Mouse (Mus musculus): ENCODE results near the gene Ddx58. TPM values are rescaled to one million over a fixed set of nuclear protein-coding genes. Genes with fewer than 3 reads are reported as not detected.

Gene Ddx58
- polyA plus RNA-seq, 1 experiment from 2014 or later: 15.0 TPM

DNA sequence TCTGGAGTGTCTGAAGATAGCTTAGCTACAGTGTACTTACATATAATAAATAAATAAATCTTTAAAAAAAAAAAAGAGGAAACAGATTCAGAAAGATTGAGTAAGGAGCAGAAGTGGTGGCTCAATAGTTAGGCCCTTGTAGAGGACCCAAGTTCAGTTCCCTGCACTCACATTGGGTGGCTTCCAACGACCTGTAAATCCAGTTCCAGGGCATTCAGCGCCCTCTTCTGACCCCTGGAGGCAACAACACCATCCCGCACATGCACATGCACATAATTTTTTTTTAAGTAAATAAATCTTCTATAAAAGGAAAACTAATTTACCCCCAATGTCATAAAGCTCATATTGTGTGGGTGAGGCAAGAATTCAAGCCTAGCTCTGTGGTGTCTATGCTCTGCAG is 21.7 kb downstream of the Ddx58 start:
- peak; percentile 43 for TF ChIP-seq CTCF (IDR thresholded peaks at IDR 0.05)
- CTCF ChIA-PET: interaction anchor here (0.6 to 1.4 kb wide), 2 partner anchors 12 to 35 kb away, joined by 3 read pairs; no protein-coding TSS in a partner anchor
- DNase-seq (ENCODE audit: low read depth, low spot score): no peak
- no peaks in the 10 kb centered on the region for H3K27me3 ChIP-seq
- ATAC-seq: no peak
- in situ Hi-C loops (cut with MboI; ENCODE audit: low pct_unique_long_range_greater_than_20kb): no loop called here
- POLR2A ChIA-PET: interaction anchor here (0.6 kb wide), 1 partner anchor 10 kb away, joined by 3 read pairs; no protein-coding TSS in a partner anchor

DNA sequence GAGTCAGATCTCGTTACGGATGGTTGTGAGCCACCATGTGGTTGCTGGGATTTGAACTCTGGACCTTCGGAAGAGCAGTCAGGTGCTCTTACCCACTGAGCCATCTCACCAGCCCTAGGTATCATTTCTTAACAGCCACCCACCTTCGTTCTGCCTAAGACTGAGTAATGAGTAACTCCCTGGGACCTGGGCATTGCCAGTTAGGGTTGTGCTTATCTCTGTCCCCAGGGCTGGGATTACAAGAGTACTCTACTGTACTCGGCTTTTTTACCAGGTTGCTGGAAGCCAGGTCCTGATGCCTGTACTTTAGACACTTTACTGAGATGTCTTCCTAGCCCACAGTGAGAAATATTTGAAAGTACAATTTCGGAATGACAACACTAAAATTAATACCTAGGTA is 27.5 kb downstream of the Ddx58 start:
- ChIA-PET CTCF (no interaction called here), POLR2A (no interaction called here)
- in situ Hi-C loops (cut with MboI; ENCODE audit: low pct_unique_long_range_greater_than_20kb): no loop called here
- DNase-seq (ENCODE audit: low read depth, low spot score) (no peak), ATAC-seq (no peak)
- H3K27me3 ChIP-seq: no peaks in the 10 kb centered on the region
- TF ChIP-seq CTCF (IDR thresholded peaks at IDR 0.05): no peak

DNA sequence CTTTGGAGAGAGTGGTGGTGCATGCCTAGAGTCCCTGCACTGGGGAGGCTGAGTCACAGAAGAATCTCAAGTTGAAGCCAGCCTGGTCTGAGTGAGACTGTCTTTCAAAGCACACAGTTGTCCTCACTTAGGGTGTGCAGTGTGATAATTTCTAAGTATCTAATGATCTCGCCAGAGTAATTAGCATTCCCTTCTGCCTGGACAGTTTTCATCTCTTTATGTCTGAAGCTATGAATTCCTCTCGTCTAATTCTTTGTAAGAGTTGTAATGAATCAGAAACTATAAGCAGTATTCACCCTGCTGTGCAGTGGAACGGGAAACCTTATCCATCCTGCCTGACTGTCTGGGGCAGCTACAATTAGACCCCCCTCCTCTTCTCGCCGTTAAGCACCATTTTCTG is 31.9 kb downstream of the Ddx58 start:
- no peak for ATAC-seq
- no peaks in the 10 kb centered on the region for H3K27me3 ChIP-seq
- POLR2A ChIA-PET: interaction anchor here (0.6 kb wide), 2 partner anchors 11 to 71 kb away, joined by 3 read pairs; no protein-coding TSS in a partner anchor
- DNase-seq (ENCODE audit: low read depth, low spot score): no peak
- in situ Hi-C loops (cut with MboI; ENCODE audit: low pct_unique_long_range_greater_than_20kb): no loop called here
- CTCF ChIA-PET: no interaction called here
- TF ChIP-seq CTCF (IDR thresholded peaks at IDR 0.05): no peak

DNA sequence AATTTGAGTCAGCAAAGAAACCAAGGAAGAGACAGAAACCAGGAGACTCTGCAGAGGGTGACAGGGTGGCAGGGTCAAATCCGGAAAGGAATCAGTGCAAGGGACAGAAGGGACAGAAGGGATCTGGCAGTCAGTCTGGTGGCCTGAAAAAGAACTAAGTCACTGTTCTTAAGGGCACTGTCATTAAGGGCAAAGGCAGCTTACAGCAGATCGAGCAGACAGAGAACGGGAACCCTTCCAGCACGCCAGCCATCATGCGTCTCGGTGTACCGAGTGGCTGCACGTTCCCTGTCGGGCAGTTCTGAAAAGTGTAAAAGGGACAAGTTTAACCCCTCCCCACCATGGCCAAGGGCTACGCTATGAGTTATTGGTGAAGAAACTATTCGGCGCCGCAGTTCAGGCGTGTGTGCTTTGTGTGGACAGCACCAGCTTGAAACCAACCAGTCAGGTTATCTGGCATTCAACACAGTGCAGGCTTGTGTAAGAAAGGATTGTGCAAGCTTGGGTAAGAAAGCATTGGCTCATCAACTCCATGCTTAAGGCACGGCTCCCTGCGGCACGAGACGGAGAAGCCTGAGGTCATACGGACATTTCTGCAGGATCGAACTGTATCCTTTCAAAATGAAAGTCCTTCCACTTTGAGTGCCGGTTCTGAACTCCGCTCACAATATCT is 34.3 kb downstream of the Ddx58 start:
- in situ Hi-C loops (cut with MboI; ENCODE audit: low pct_unique_long_range_greater_than_20kb): no loop called here
- CTCF ChIA-PET: interaction anchor here (1.0 kb wide), 1 partner anchor 12 kb away, joined by 3 read pairs; no protein-coding TSS in a partner anchor

DNA sequence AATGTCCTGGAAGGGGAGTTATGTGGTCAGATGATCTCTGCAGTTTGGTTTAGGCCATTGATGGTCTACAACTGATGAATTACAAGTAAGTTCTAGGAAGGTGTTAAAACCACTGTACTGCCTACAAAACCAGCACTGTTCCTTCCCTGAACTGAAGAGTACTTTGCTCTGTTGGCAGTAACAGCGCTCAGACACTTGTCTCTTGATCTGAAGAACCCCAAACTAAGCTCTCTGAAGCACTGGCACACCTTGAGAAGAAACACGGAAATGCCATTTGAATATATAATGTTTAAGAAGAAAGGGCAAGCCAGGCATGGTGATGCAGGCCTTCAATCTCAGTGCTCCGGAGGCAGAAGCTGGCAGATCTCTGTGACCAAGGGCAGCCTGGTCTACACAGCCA is 35.3 kb downstream of the Ddx58 start:
- H3K27me3 ChIP-seq: no peaks in the 10 kb centered on the region
- ChIA-PET POLR2A (no interaction called here), CTCF (no interaction called here)
- ATAC-seq (no peak), DNase-seq (ENCODE audit: low read depth, low spot score) (no peak)
- TF ChIP-seq CTCF (IDR thresholded peaks at IDR 0.05): no peak
- in situ Hi-C loops (cut with MboI; ENCODE audit: low pct_unique_long_range_greater_than_20kb): no loop called here

More for the DNA sequence above, 34.3 kb downstream of the Ddx58 start:
- POLR2A ChIA-PET: no interaction called here
- H3K27me3 ChIP-seq: no peaks in the 10 kb centered on the region
- ATAC-seq: no peak
- no peak for DNase-seq (ENCODE audit: low read depth, low spot score)
- no peak for TF ChIP-seq CTCF (IDR thresholded peaks at IDR 0.05)

DNA sequence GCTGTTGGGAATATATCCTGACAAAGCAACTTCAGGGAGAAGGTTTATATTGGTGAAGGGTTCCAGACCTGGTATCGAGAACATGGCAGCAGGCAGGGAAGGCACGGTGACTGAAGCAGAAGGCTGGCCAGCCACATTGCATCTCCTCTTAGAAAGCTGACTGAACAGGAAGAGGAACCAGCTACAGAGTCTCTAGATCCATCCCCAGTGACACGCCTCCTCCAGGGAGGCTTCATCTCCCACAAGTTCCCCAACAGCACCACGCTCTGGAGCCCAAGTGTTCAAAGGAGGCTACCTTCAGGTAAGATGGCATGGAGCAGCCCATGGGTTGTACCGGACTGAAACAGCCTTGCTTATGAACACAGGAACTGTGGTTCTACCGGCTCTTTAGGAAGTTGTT is 37.4 kb downstream of the Ddx58 start:
- ChIA-PET CTCF (no interaction called here), POLR2A (no interaction called here)
- DNase-seq (ENCODE audit: low read depth, low spot score) (no peak), ATAC-seq (no peak)
- TF ChIP-seq CTCF (IDR thresholded peaks at IDR 0.05): no peak
- in situ Hi-C loops (cut with MboI; ENCODE audit: low pct_unique_long_range_greater_than_20kb): no loop called here
- no peaks in the 10 kb centered on the region for H3K27me3 ChIP-seq

DNA sequence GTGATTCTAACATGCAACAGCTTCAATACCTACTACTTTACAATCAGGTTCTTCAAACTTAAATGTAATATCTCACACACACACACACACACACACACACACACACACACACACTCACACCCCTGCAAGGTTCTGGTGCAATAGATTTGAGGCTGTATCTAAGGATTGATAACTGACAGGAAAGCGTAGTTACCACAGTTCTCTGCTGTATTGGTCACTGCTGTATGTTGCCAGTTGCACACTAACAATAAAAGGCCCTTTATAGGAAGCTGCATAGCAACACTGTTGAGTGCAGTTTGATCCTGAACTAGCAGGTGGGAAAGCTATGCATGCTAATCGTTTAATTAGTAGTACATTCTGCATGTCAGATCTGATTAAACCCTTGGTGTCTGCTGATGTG is 44.3 kb downstream of the Ddx58 start:
- POLR2A ChIA-PET: no interaction called here
- DNase-seq (ENCODE audit: low read depth, low spot score): no peak
- in situ Hi-C loops (cut with MboI; ENCODE audit: low pct_unique_long_range_greater_than_20kb): no loop called here
- CTCF ChIA-PET: interaction anchor here (2.1 kb wide), 1 partner anchor 12 kb away, joined by 6 read pairs; no protein-coding TSS in a partner anchor
- no peak for ATAC-seq
- TF ChIP-seq CTCF (IDR thresholded peaks at IDR 0.05): no peak
- no peaks in the 10 kb centered on the region for H3K27me3 ChIP-seq

DNA sequence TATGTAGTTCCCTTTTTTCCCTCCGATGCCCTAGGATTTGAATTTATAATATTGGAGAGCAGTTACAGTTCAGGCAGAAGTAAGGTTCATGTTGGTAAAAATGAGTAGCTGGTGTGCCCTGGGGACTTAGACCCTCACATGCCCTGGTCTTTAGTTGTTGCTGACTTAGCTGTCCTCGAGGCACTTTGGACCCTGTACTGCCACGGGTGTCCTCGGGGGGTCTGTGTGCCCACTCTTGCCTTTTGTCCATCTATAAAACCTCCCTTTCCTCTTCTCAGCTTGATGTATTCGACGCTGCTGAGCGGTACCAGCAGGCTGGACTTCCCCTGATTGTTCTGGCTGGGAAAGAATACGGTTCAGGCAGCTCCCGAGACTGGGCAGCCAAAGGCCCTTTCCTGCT is 46.2 kb downstream of the Ddx58 start:
- no peaks in the 10 kb centered on the region for H3K27me3 ChIP-seq
- ChIA-PET CTCF (no interaction called here), POLR2A (no interaction called here)
- no peak for DNase-seq (ENCODE audit: low read depth, low spot score)
- in situ Hi-C loops (cut with MboI; ENCODE audit: low pct_unique_long_range_greater_than_20kb): no loop called here
- TF ChIP-seq CTCF (IDR thresholded peaks at IDR 0.05): no peak
- ATAC-seq: no peak

DNA sequence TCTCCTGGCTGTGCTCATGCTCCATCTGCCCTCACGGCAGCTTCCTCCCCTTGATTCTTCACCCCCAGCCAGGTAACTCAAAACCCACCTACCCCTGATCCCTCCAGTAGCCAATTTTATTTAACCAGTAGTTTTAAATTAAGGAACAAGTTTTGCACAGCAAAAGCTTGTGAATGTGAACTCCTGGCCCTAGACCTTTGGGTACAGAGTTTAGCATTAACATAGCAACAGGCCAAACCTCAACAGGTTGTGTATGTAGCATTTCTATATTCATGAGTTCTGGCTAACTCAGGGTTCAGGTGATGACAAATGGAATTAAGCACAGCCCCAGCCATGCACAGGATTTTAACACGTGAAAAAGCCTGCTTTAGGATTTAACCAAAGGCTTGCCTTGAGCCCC is 47.4 kb downstream of the Ddx58 start:
- no peak for TF ChIP-seq CTCF (IDR thresholded peaks at IDR 0.05)
- H3K27me3 ChIP-seq: no peaks in the 10 kb centered on the region
- ChIA-PET POLR2A (no interaction called here), CTCF (interaction anchor here (1.9 kb wide), 1 partner anchor 9 kb away, joined by 9 read pairs; no protein-coding TSS in a partner anchor)
- in situ Hi-C loops (cut with MboI; ENCODE audit: low pct_unique_long_range_greater_than_20kb): no loop called here
- ATAC-seq: no peak
- no peak for DNase-seq (ENCODE audit: low read depth, low spot score)

DNA sequence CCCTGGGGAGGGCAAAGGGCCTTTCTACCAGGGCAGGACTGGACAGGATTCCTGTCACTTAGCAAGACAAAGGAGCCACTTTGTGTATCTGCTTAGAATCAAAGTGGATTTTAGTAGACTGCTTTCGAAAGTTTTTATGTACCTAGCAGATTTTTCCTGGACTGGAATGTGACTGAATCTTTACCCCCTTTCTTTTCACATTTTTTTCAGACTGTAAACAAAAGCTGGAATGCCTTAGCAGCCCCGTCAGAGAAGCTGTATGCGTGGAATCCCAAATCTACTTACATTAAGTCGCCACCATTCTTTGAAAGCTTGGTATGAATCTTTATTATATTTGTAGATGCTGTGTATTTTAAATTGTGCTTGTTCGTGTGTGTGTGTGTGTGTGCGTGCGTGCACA is 51.7 kb downstream of the Ddx58 start:
- ChIA-PET POLR2A (no interaction called here), CTCF (no interaction called here)
- TF ChIP-seq CTCF (IDR thresholded peaks at IDR 0.05): no peak
- DNase-seq (ENCODE audit: low read depth, low spot score): no peak
- no peaks in the 10 kb centered on the region for H3K27me3 ChIP-seq
- no peak for ATAC-seq
- in situ Hi-C loops (cut with MboI; ENCODE audit: low pct_unique_long_range_greater_than_20kb): no loop called here

DNA sequence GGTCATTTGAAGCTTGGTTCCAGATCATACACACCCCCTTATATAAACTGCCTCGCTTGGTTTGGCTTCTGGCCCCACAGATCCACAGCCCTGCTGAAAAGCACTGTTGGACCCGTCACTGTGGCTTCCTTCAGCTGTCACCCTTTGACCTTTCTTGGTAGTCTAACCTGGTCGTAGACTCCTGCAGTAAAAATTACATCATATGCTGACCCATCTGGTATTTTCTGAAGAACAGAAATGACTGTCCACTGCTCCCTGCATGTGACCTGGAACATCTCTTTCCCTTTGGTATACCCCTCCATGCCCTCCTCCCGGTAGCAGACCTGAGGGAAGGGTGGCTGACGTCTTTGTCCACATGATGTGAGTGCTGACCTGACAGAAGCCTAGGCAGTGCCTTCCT is 55.2 kb downstream of the Ddx58 start:
- ATAC-seq (no peak), DNase-seq (ENCODE audit: low read depth, low spot score) (no peak)
- CTCF ChIA-PET: interaction anchor here (1.9 to 3.6 kb wide), 2 partner anchors 11 to 102 kb away, joined by 6 to 18 read pairs; no protein-coding TSS in a partner anchor
- no peaks in the 10 kb centered on the region for H3K27me3 ChIP-seq
- no peak for TF ChIP-seq CTCF (IDR thresholded peaks at IDR 0.05)
- in situ Hi-C loops (cut with MboI; ENCODE audit: low pct_unique_long_range_greater_than_20kb): loop anchor here (5.0 kb wide), 1 partner anchor 103 kb away; no protein-coding TSS in a partner anchor
- POLR2A ChIA-PET: no interaction called here
